In genomic region chr3:30505741-30506251, GRCm38 (mm10) we compare ENCODE assay signal across 8 mouse cellular contexts. TPM values are rescaled to one million over a fixed set of nuclear protein-coding genes. Genes with fewer than 3 reads are reported as not detected.
A peak's percentile ranks its signal among the peaks of the same experiment; 100 is the strongest.
DNase-seq lines count a peak whose midpoint lies in the region; ATAC-seq and TF ChIP-seq lines count a peak whose summit lies in the region.
"Had no signal": no experiment of that assay in that cellular context is flagged by ENCODE, and none has a peak within 500 bp of the region (broad histone marks: within the 10 kb centered on the region; RNA-seq: fewer than 3 reads in every experiment).

No protein-coding gene starts in this region.

- TF ChIP-seq EP300 in liver, postnatal 0 days (IDR thresholded peaks at IDR 0.05; ENCODE audit: low read depth), result no peak

- no peak overlapping the region for H3K27ac ChIP-seq in liver, embryonic 11.5 days (ENCODE audit: low read depth, low read length)
- H3K27ac ChIP-seq in liver, postnatal 0 days (ENCODE audit: low read depth), result no peak overlapping the region
- peak overlapping the region; percentile 55 for H3K27ac ChIP-seq in heart, embryonic 13.5 days (replicated peaks)
- peak overlapping the region; percentile 98 for H3K27ac ChIP-seq in limb, embryonic 14.5 days (replicated peaks; ENCODE audit: low read depth, low read length)
- peak overlapping the region; percentile 82 for H3K27ac ChIP-seq in stomach, embryonic 15.5 days

- 19% methylated on average over 16 of the region's 16 CpGs for WGBS in liver, embryonic 11.5 days
- WGBS in liver, postnatal 0 days (ENCODE audit: insufficient replicate concordance), result 29% methylated on average over 16 of the region's 16 CpGs
- 32% methylated on average over 16 of the region's 16 CpGs for WGBS in heart, embryonic 13.5 days
- 15% methylated on average over 16 of the region's 16 CpGs for WGBS in limb, embryonic 14.5 days
- 38% methylated on average over 16 of the region's 16 CpGs for WGBS in stomach, embryonic 15.5 days

- no peak for TF ChIP-seq POLR2A in limb, embryonic 14.5 days (IDR thresholded peaks at IDR 0.05; ENCODE audit: borderline replicate concordance, extremely low read depth, insufficient read depth, insufficient read length)

- ATAC-seq in liver, embryonic 11.5 days (replicated peaks; ENCODE audit: low FRiP score), result no peak
- no peak for ATAC-seq in liver, postnatal 0 days
- ATAC-seq in heart, embryonic 13.5 days (ENCODE audit: extremely low read depth, insufficient number of reproducible peaks, low FRiP score, low TSS enrichment), result no peak
- no peak for ATAC-seq in limb, embryonic 14.5 days (ENCODE audit: low FRiP score, low read depth)
- no peak for ATAC-seq in stomach, embryonic 15.5 days (ENCODE audit: insufficient read depth, low FRiP score, low read depth)
- ATAC-seq: forebrain, embryonic 14.5 days had no signal

- H3K9me3 ChIP-seq in liver, embryonic 11.5 days (ENCODE audit: control insufficient read depth, low read length), result no peaks in the 10 kb centered on the region
- H3K9me3 ChIP-seq in liver, postnatal 0 days (ENCODE audit: low read length), result no peaks in the 10 kb centered on the region
- no peaks in the 10 kb centered on the region for H3K9me3 ChIP-seq in heart, embryonic 13.5 days
- no peaks in the 10 kb centered on the region for H3K9me3 ChIP-seq in limb, embryonic 14.5 days (ENCODE audit: control insufficient read depth, low read length)
- H3K9me3 ChIP-seq in stomach, embryonic 15.5 days, result no peaks in the 10 kb centered on the region

- H3K36me3 ChIP-seq in liver, embryonic 11.5 days (ENCODE audit: control insufficient read depth, insufficient read depth, low read length), result no peaks in the 10 kb centered on the region
- H3K36me3 ChIP-seq in liver, postnatal 0 days (replicated peaks; ENCODE audit: insufficient read depth, low read length), result no peaks in the 10 kb centered on the region
- H3K36me3 ChIP-seq in heart, embryonic 13.5 days, result no peaks in the 10 kb centered on the region
- no peaks in the 10 kb centered on the region for H3K36me3 ChIP-seq in limb, embryonic 14.5 days (ENCODE audit: control insufficient read depth, insufficient read depth, low read length)
- no peaks in the 10 kb centered on the region for H3K36me3 ChIP-seq in stomach, embryonic 15.5 days

- peaks cover 71% of the 10 kb centered on the region for H3K27me3 ChIP-seq in liver, embryonic 11.5 days (replicated peaks; ENCODE audit: control insufficient read depth, insufficient read depth, low read length)
- H3K27me3 ChIP-seq in liver, postnatal 0 days (ENCODE audit: insufficient read depth, low read length), result peaks cover 66% of the 10 kb centered on the region
- H3K27me3 ChIP-seq in heart, embryonic 13.5 days (replicated peaks), result peaks cover 43% of the 10 kb centered on the region
- H3K27me3 ChIP-seq in limb, embryonic 14.5 days (ENCODE audit: control insufficient read depth, insufficient read depth, low read length), result no peaks in the 10 kb centered on the region
- peaks cover 8% of the 10 kb centered on the region; the same call in 1 of the 2 replicates for H3K27me3 ChIP-seq in stomach, embryonic 15.5 days (replicated peaks)

- no peak overlapping the region; the same call in 1 of the 2 replicates for H3K4me2 ChIP-seq in liver, embryonic 11.5 days
- H3K4me2 ChIP-seq in liver, postnatal 0 days (ENCODE audit: low read depth, low read length), result no peak overlapping the region
- H3K4me2 ChIP-seq in heart, embryonic 13.5 days, result peak overlapping the region; percentile 91
- H3K4me2 ChIP-seq in limb, embryonic 14.5 days (replicated peaks; ENCODE audit: low read depth, low read length, severe bottlenecking), result peak overlapping the region; percentile 91
- peak overlapping the region; percentile 65 for H3K4me2 ChIP-seq in stomach, embryonic 15.5 days

- no peaks in the 10 kb centered on the region; the same call in 1 of the 2 replicates for H3K4me1 ChIP-seq in liver, embryonic 11.5 days (replicated peaks; ENCODE audit: control insufficient read depth, insufficient read depth, low read length)
- peaks cover 8% of the 10 kb centered on the region for H3K4me1 ChIP-seq in liver, postnatal 0 days (ENCODE audit: insufficient read depth)
- peaks cover 38% of the 10 kb centered on the region for H3K4me1 ChIP-seq in heart, embryonic 13.5 days
- peaks cover 38% of the 10 kb centered on the region for H3K4me1 ChIP-seq in limb, embryonic 14.5 days (ENCODE audit: control insufficient read depth, insufficient read depth, low read length)
- H3K4me1 ChIP-seq in stomach, embryonic 15.5 days, result 0 out of 2 replicates have a peak, but pooled peaks cover 2% of the 10 kb centered on the region

- no peak for TF ChIP-seq CTCF in liver, postnatal 0 days (IDR thresholded peaks at IDR 0.05; ENCODE audit: low read depth)

- DNase-seq in liver, embryonic 11.5 days (ENCODE audit: low spot score), result peak; percentile 36
- no peak for DNase-seq in liver, postnatal 0 days
- no peak for DNase-seq in limb, embryonic 14.5 days (ENCODE audit: low spot score)
- no peak for DNase-seq in adrenal gland, postnatal 4 days (ENCODE audit: low spot score in 2 of 2)
- DNase-seq in thymus, postnatal 36 days, result no peak

- no peak overlapping the region for H3K4me3 ChIP-seq in liver, embryonic 11.5 days (ENCODE audit: low read depth, low read length)
- no peak overlapping the region for H3K4me3 ChIP-seq in liver, postnatal 0 days (ENCODE audit: low read depth, low read length)
- H3K4me3 ChIP-seq in heart, embryonic 13.5 days, result peak overlapping the region; percentile 76
- peak overlapping the region; percentile 70 for H3K4me3 ChIP-seq in limb, embryonic 14.5 days (replicated peaks; ENCODE audit: low read length)
- H3K4me3 ChIP-seq in stomach, embryonic 15.5 days (replicated peaks), result no peak overlapping the region; the same call in 1 of the 2 replicates

- H3K9ac ChIP-seq in liver, embryonic 11.5 days (ENCODE audit: low read depth, low read length), result no peak overlapping the region
- no peak overlapping the region for H3K9ac ChIP-seq in liver, postnatal 0 days (replicated peaks)
- H3K9ac ChIP-seq in heart, embryonic 13.5 days, result peak overlapping the region; percentile 26
- peak overlapping the region; percentile 93 for H3K9ac ChIP-seq in limb, embryonic 14.5 days (ENCODE audit: low read depth, low read length, severe bottlenecking)
- no peak overlapping the region for H3K9ac ChIP-seq in stomach, embryonic 15.5 days

RNA-seq across cellular contexts. Expression of gene Mecom, which starts 42.0 kb away (rescaled TPM):
- 5.7 and 6.9 TPM in 2 replicates for polyA plus RNA-seq in liver, embryonic 11.5 days (2014; fragmentation: Nextera tagmentation; extraction: Ambion mirVana)
- polyA plus RNA-seq in liver, postnatal 0 days (2015; fragmentation: Nextera tagmentation; extraction: Ambion mirVana), result 0.85 and 0.89 TPM in 2 replicates
- 21.0 and 22.4 TPM in 2 replicates for polyA plus RNA-seq in heart, embryonic 13.5 days (2015; fragmentation: Nextera tagmentation; extraction: Ambion mirVana)
- polyA plus RNA-seq in limb, embryonic 14.5 days (2012; rRNA removed), result 35.8 and 38.6 TPM in 2 replicates
- polyA plus RNA-seq in limb, embryonic 14.5 days (2014; fragmentation: Nextera tagmentation; extraction: Ambion mirVana), result 42.2 and 61.6 TPM in 2 replicates
- polyA plus RNA-seq in stomach, embryonic 15.5 days (2015; fragmentation: Nextera tagmentation; extraction: Ambion mirVana), result 46.4 and 53.0 TPM in 2 replicates
- total RNA-seq in adrenal gland, postnatal 4 days (2021), result 10 to 100 TPM; 14.7 to 41.9 TPM

Comparison
In these comparisons a context has a peak if more than half of its experiments do, and no peak if none do; other contexts are left out.
1. H3K27ac ChIP-seq: peak in heart, embryonic 13.5 days (single experiment), limb, embryonic 14.5 days (single experiment) and stomach, embryonic 15.5 days (single experiment); none in liver, embryonic 11.5 days (single experiment) and liver, postnatal 0 days (single experiment).
2. H3K4me2 ChIP-seq: peak in heart, embryonic 13.5 days (single experiment), limb, embryonic 14.5 days (single experiment) and stomach, embryonic 15.5 days (single experiment); none in liver, embryonic 11.5 days (single experiment) and liver, postnatal 0 days (single experiment).
3. H3K4me3 ChIP-seq: peak in heart, embryonic 13.5 days (single experiment) and limb, embryonic 14.5 days (single experiment); none in liver, embryonic 11.5 days (single experiment), liver, postnatal 0 days (single experiment) and stomach, embryonic 15.5 days (single experiment).
4. H3K9ac ChIP-seq: peak in heart, embryonic 13.5 days (single experiment) and limb, embryonic 14.5 days (single experiment); none in liver, embryonic 11.5 days (single experiment), liver, postnatal 0 days (single experiment) and stomach, embryonic 15.5 days (single experiment).